Mouse (Mus musculus) 416B (cell line): Measurements from ENCODE around the gene Vmn2r48.
"Not testable (repeated sequence)": the region's sequence is repeated elsewhere in the genome, so short reads cannot be mapped to it uniquely, and the experiment has no call there.

Experiments
- DNase-seq: peaks from one replicate; pipeline ENCODE4 v3.0.0; 2011; ENCODE audit warnings: low read depth

Gene Vmn2r48

GRCm38 (mm10) chr7:9953485-9953884, at the start of gene Vmn2r48:
Gene Vmn2r48 (minus strand): TSS chr7:9953585.
- not testable (repeated sequence) for DNase-seq

- not testable (repeated sequence) for DNase-seq
Measured at GRCm38 (mm10) chr7:9992157-9992556, 38.8 kb upstream of the Vmn2r48 start, which contains the start of gene Vmn2r49. Gene Vmn2r49 (minus strand): TSS chr7:9992257.
